Mouse (Mus musculus) adrenal gland, postnatal 36 days (tissue): ENCODE data around the gene Cacna1i. TPM values are rescaled to one million over a fixed set of nuclear protein-coding genes. Genes with fewer than 3 reads are reported as not detected.

Experiments
- DNase-seq, 2 experiments: peaks; one replicate each; pipeline ENCODE4 v3.0.0; 2021; ENCODE audit warnings: mixed read lengths in 1 of 2
- total RNA-seq, 2 experiments: library from RNA; stranded (reverse); gene quantifications; 2 replicates each; pipeline ENCODE4 v1.2.3; 2021

The Cacna1i gene
- total RNA-seq, 2 experiments from 2014 or later, result 0.30 to 0.63 TPM

- peak; percentile 5 to 21 for DNase-seq
These were observed 120.8 kb downstream of the Cacna1i start for GRCm38 (mm10) chr15:80407873-80408272.

DNA sequence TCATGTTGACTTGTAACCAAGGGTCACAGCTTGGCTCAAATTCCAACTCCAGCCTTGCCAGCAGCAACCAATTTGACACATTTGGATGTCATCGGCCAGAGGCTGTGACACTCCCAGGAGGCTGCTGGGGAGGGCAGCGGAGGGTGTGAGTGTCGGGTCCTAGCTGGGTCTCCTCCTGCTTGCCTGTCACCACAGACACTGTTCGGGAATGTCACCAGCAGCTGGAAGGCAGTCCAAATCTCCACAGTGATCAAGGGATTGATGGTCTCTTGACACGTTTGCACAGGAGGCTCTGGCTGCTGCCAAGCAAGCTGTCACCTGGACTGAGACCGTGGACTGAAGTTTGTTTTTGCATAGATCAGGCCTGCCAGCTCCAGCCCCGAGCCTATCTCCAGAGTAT, 123.6 kb downstream of the Cacna1i start:
- no peak for DNase-seq

DNA sequence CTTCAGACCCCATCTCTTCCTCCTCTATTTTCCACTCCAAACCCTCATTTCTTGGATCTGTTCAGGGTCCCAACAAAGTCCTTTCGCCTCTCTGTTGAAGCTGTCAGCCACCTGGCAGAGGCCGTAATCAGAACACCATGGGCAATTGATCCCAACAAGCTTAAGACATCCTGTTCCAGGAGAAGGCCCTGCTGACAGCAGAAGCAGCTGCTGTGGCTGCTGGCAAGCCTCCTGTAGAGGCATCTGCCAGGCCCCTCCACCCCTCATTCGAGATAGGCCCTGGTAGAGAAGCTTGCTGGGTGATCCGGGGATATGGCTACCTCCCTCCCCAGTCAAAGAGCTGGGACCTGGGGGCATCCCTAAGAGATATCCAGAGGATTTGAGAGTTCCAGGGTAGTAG, 126.0 kb downstream of the Cacna1i start:
- DNase-seq, result no peak

DNA sequence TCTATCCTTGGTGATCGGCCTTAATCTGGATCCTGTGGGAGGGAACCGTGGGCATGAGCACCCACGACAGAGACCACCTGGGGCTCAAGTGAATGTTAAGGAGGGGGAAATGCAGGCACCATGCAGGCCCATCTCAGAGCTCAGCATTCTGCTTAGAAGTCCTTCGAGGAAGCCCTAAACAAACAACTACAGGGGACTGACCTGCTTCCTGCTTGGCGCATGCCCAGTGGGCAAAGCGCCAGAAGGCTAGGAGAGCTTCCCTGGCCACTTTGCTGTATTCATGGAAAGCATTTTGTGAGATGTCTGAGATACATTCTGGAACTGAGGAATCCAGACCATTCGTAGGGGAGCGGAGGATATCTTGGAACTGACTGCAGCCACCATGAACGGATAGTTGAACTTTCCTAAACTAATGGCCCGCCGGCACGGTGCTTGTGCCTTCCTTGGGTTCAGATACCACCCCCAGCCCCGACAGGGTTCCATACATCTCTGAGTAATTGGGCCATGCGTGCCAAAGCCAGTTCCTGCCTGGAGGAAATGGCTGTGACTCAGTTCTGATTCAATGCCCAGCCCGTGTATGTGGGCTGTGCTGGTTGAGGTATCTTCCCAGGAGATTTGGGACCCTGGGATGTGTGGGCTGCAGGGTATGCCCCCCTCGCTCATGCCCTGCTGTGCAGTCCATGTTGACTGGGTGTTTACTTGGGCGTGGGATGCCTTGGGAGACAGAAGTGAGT, 127.1 kb downstream of the Cacna1i start:
- peak; percentile 22 to 40 for DNase-seq

DNA sequence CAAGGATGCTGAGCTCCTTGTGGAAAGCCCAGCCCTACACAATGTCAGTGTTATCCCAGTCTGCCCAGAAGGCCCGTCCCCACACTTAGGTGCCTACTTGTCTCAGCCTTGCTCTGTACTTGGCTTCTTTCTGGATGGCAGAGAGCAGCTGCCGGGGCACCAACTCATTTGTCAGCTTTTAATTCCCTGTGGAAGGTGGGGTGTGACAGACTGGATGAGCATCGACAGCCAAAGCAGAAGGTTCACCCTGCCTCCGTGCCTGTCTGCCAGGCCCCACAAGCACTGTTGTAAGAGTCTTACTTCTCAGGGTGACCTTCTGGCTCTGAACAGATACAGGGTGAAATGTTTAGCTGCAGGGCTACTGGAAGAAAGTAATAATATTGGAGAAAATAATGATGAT, 128.1 kb downstream of the Cacna1i start:
- DNase-seq, result no peak

GRCm38 (mm10) chr15:80417066-80417465, 130.0 kb downstream of the Cacna1i start:
- peak; percentile 62 to 80 for DNase-seq

- DNase-seq, result no peak
These were observed 131.1 kb downstream of the Cacna1i start for GRCm38 (mm10) chr15:80418146-80418545.

DNA sequence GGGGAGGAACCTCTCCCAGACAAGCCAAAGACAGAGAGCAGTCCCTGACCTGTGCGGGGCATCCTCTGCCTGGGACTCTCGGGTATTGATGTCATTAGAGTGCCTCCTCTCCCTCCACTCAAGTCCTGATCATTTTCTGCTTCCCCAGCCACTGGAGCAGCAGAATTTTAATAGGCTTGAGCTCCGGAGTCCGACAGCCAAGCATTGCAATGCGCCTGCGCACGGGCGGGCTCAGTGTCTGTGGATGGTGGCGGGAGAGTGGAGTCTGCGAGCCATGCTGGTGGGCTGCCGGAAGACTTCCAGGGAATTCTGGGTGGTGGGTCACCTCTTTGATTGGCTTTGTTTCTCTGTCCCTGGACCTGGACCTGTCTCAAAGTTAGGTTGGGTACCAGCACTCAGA, 143.3 kb downstream of the Cacna1i start:
- DNase-seq, result no peak

GRCm38 (mm10) chr15:80436961-80437360, 149.9 kb downstream of the Cacna1i start:
- no peak for DNase-seq

DNA sequence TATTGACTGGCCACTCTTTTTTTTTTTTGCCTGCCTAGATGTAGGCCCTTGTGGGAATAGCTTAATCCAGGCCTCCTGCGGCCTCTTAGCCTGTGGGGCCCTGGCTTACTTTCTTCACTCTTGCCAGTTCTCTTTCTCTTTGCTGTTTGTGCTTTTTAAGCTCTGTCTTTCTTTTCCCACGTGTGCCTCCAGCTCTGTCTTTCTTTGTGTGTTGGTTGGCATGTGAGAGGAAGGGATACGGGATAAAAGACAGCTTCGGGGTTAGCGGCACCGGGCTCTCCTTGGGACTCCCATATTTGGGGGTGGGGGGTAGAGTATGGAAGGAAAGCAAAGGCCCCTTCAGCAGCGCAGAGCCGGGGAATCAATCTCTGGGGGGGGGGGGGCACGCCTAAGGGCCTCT, 151.0 kb downstream of the Cacna1i start:
- DNase-seq, result no peak

- no peak for DNase-seq
These were observed 151.4 kb downstream of the Cacna1i start for GRCm38 (mm10) chr15:80438423-80438822.

GRCm38 (mm10) chr15:80440195-80440594, 153.2 kb downstream of the Cacna1i start:
- DNase-seq, result no peak

GRCm38 (mm10) chr15:80445956-80446687, 159.1 kb downstream of the Cacna1i start:
- no peak for DNase-seq

Other genes starting within 250 kb of the Cacna1i start
- gene Syngr1, start 195.9 kb upstream of the Cacna1i start, total RNA-seq, result 10 to 100 TPM; 28.0 to 31.5 TPM
- gene Rpl3, start 195.4 kb upstream of the Cacna1i start, total RNA-seq, result 100 to 1,000 TPM; 602 to 611 TPM
- gene Tab1, start 154.1 kb upstream of the Cacna1i start, total RNA-seq, result 10 to 100 TPM; 11.9 to 18.3 TPM
- 10 to 100 TPM in 1 of 2 experiments, 1 to 10 TPM in 1; 7.0 to 10.3 TPM for gene Mgat3, start 113.5 kb upstream of the Cacna1i start, total RNA-seq
- gene Mief1, start 53.2 kb upstream of the Cacna1i start, total RNA-seq, result 10 to 100 TPM; 44.7 to 49.2 TPM
- gene AC140267.1, start 51.4 kb upstream of the Cacna1i start, total RNA-seq, result 10 to 100 TPM; 13.7 to 16.1 TPM
- 100 to 1,000 TPM; 263 to 281 TPM for gene Atf4, start 32.1 kb upstream of the Cacna1i start, total RNA-seq
- 10 to 100 TPM; 41.4 to 46.9 TPM for gene Rps19bp1, start 22.9 kb upstream of the Cacna1i start, total RNA-seq